Mouse (Mus musculus): ENCODE results near the gene Ctc1.

GRCm38 (mm10) chr11:69059975-69060411, 44.3 kb downstream of the Ctc1 start:
- TF ChIP-seq CTCF (IDR thresholded peaks at IDR 0.05; ENCODE audit: borderline replicate concordance, insufficient read depth, low read length) (no peak), POLR2A (IDR thresholded peaks at IDR 0.05; ENCODE audit: low read depth, low read length) (no peak)
